In genomic region chr7:38191571-38191970, GRCm38 (mm10) we compare ENCODE assay signal across 8 mouse cellular contexts. TPM values are rescaled to one million over a fixed set of nuclear protein-coding genes. Genes with fewer than 3 reads are reported as not detected.
DNase-seq lines count a peak whose midpoint lies in the region; ATAC-seq and TF ChIP-seq lines count a peak whose summit lies in the region.
"Had no signal": no experiment of that assay in that cellular context is flagged by ENCODE, and none has a peak within 500 bp of the region (broad histone marks: within the 10 kb centered on the region; RNA-seq: fewer than 3 reads in every experiment).

No protein-coding gene starts in this region.

- TF ChIP-seq CTCF in hindbrain, postnatal 0 days (IDR thresholded peaks at IDR 0.05; ENCODE audit: low read depth), result peak; percentile 48
- TF ChIP-seq CTCF in thymus, adult 2 months (IDR thresholded peaks at IDR 0.05; ENCODE audit: borderline replicate concordance, control insufficient read depth, extremely low read depth, insufficient read depth, low read length, poor library complexity), result no peak

- no peak overlapping the region for H3K4me3 ChIP-seq in hindbrain, postnatal 0 days (ENCODE audit: low read length)
- H3K4me3 ChIP-seq in hindbrain, embryonic 16.5 days (ENCODE audit: low read length), result no peak overlapping the region
- H3K4me3 ChIP-seq in thymus, adult 2 months (ENCODE audit: control insufficient read depth, insufficient read depth, low read length), result no peak overlapping the region

- no peak overlapping the region for H3K9ac ChIP-seq in hindbrain, postnatal 0 days (replicated peaks; ENCODE audit: low read length)
- no peak overlapping the region for H3K9ac ChIP-seq in hindbrain, embryonic 16.5 days (ENCODE audit: low read depth, low read length)

- no peak overlapping the region for H3K27ac ChIP-seq in hindbrain, postnatal 0 days
- H3K27ac ChIP-seq in hindbrain, embryonic 16.5 days (ENCODE audit: low read depth, low read length), result no peak overlapping the region
- H3K27ac ChIP-seq in thymus, adult 2 months (ENCODE audit: control insufficient read depth, insufficient read depth, low read length), result no peak overlapping the region

- H3K27me3 ChIP-seq in hindbrain, postnatal 0 days (ENCODE audit: insufficient read depth, low read length), result no peaks in the 10 kb centered on the region
- H3K27me3 ChIP-seq in hindbrain, embryonic 16.5 days (replicated peaks; ENCODE audit: control insufficient read depth, insufficient read depth, low read length), result no peaks in the 10 kb centered on the region
- no peaks in the 10 kb centered on the region for H3K27me3 ChIP-seq in thymus, adult 2 months (ENCODE audit: control insufficient read depth, insufficient read depth, low read length)

- no peaks in the 10 kb centered on the region for H3K9me3 ChIP-seq in hindbrain, postnatal 0 days (ENCODE audit: low read length)
- H3K9me3 ChIP-seq in hindbrain, embryonic 16.5 days (ENCODE audit: control insufficient read depth, low read length), result no peaks in the 10 kb centered on the region

- 51% methylated on average over 10 of the region's 10 CpGs for WGBS in hindbrain, postnatal 0 days
- 46% methylated on average over 10 of the region's 10 CpGs for WGBS in hindbrain, embryonic 16.5 days
- WGBS in thymus, adult 2 months, result 90% methylated on average over 10 of the region's 10 CpGs

- no peak for TF ChIP-seq POLR2A in thymus, adult 2 months (IDR thresholded peaks at IDR 0.05; ENCODE audit: control insufficient read depth, extremely low read depth, insufficient read depth, low read length, poor library complexity)

- no peaks in the 10 kb centered on the region for H3K36me3 ChIP-seq in hindbrain, postnatal 0 days (ENCODE audit: insufficient read depth, low read length)
- H3K36me3 ChIP-seq in hindbrain, embryonic 16.5 days (ENCODE audit: control insufficient read depth, insufficient read depth, low read length), result peaks cover 15% of the 10 kb centered on the region
- H3K36me3 ChIP-seq in thymus, adult 2 months (ENCODE audit: control insufficient read depth, insufficient read depth, low read length), result peaks cover 6% of the 10 kb centered on the region; the same call in 1 of the 2 replicates

- no peak for DNase-seq in hindbrain, postnatal 0 days (ENCODE audit: low spot score)
- peak; percentile 42 for DNase-seq in thymus, adult 2 months
- DNase-seq in thymus, postnatal 25 days, result no peak
- peak; percentile 40 for DNase-seq in c-Kit-positive CD71-negative TER-119-negative erythroid progenitor cells, embryonic 14.5 days (ENCODE audit: low read depth)
- no peak for DNase-seq in layer of hippocampus, adult 8-10 months (ENCODE audit: low spot score in 2 of 2)
- DNase-seq in adrenal gland, postnatal 36 days, result no peak
- DNase-seq: kidney, adult 9 months had no signal

- H3K4me2 ChIP-seq in hindbrain, postnatal 0 days (ENCODE audit: low read depth, low read length), result no peak overlapping the region
- H3K4me2 ChIP-seq in hindbrain, embryonic 16.5 days (ENCODE audit: low read length), result no peak overlapping the region

- no peak for ATAC-seq in hindbrain, postnatal 0 days
- no peak for ATAC-seq in hindbrain, embryonic 16.5 days

- H3K4me1 ChIP-seq in hindbrain, postnatal 0 days (ENCODE audit: insufficient read depth, low read length), result no peaks in the 10 kb centered on the region
- H3K4me1 ChIP-seq in hindbrain, embryonic 16.5 days (ENCODE audit: control insufficient read depth, insufficient read depth, low read depth, low read length), result no peaks in the 10 kb centered on the region
- peaks cover 27% of the 10 kb centered on the region for H3K4me1 ChIP-seq in thymus, adult 2 months (replicated peaks; ENCODE audit: control insufficient read depth, insufficient read depth, low read length)

RNA-seq across cellular contexts. Expression of gene 1600014C10Rik, which starts 8.6 kb away (rescaled TPM):
- total RNA-seq in hindbrain, postnatal 0 days (2014; rRNA removed), result 34.9 and 35.8 TPM in 2 replicates
- polyA plus RNA-seq in hindbrain, postnatal 0 days (2015; fragmentation: Nextera tagmentation; extraction: Ambion mirVana), result 25.6 and 26.1 TPM in 2 replicates
- 32.7 and 33.7 TPM in 2 replicates for polyA plus RNA-seq in hindbrain, embryonic 16.5 days (2015; fragmentation: Nextera tagmentation; extraction: Ambion mirVana)
- 30.9 and 44.8 TPM in 2 replicates for polyA plus RNA-seq in thymus, adult 2 months (2012; rRNA removed)
- total RNA-seq in layer of hippocampus, adult 8-10 months (2022), result 10 to 100 TPM; 24.6 to 30.9 (median 28.9) TPM
- 10 to 100 TPM; 34.2 to 43.7 TPM for total RNA-seq in adrenal gland, postnatal 36 days (2021)

RNA-seq across cellular contexts. Expression of gene Plekhf1, which starts 36.2 kb away (rescaled TPM):
- total RNA-seq in hindbrain, postnatal 0 days (2014; rRNA removed), result 1.2 and 2.0 TPM in 2 replicates
- polyA plus RNA-seq in hindbrain, postnatal 0 days (2015; fragmentation: Nextera tagmentation; extraction: Ambion mirVana), result 0.84 and 0.97 TPM in 2 replicates
- polyA plus RNA-seq in hindbrain, embryonic 16.5 days (2015; fragmentation: Nextera tagmentation; extraction: Ambion mirVana), result 0.79 and 1.2 TPM in 2 replicates
- polyA plus RNA-seq in thymus, adult 2 months (2012; rRNA removed), result 5.8 and 6.2 TPM in 2 replicates
- total RNA-seq in layer of hippocampus, adult 8-10 months (2022), result 1 to 10 TPM; 1.3 to 2.8 (median 2.5) TPM
- 1 to 10 TPM; 2.6 to 4.2 TPM for total RNA-seq in adrenal gland, postnatal 36 days (2021)

Comparison
In these comparisons a context has a peak if more than half of its experiments do, and no peak if none do; other contexts are left out.
1. DNase-seq: peak in thymus, adult 2 months (single experiment) and c-Kit-positive CD71-negative TER-119-negative erythroid progenitor cells, embryonic 14.5 days (single experiment); none in hindbrain, postnatal 0 days (single experiment), thymus, postnatal 25 days (single experiment), layer of hippocampus, adult 8-10 months (0 of 2) and adrenal gland, postnatal 36 days (0 of 2).